Mouse (Mus musculus): Measurements from ENCODE around the gene Ccdc61. TPM values are rescaled to one million over a fixed set of nuclear protein-coding genes. Genes with fewer than 3 reads are reported as not detected.

Ccdc61 gene
- polyA plus RNA-seq, 1 experiment from 2014 or later = 28.0 TPM

DNA sequence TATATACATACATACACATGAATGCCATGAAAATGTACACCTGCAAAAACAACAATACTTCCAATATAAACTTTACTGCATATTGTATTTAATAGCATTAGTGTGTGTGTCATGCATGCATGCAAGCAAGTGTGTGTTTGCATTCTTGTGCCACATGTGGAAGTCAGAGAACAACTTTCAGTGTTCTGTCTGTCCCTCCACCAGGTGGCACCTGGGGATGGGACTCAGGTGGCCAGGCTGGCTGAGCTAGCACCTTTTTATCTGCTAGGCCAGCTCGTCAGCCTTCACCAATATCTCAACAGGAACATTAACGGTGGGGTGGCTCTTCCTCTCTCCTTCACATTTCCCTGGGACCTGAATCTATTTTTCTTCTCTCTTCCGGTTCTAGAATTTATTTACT is 7.7 kb downstream of the Ccdc61 start:
- Histone ChIP-seq H3K9me3 (no peaks in the 10 kb centered on the region), H3K27ac (no peak overlapping the region), H3K4me1 (no peaks in the 10 kb centered on the region), H3K4me3 (no peak overlapping the region), H3K4me2 (no peak overlapping the region), H3K9ac (no peak overlapping the region), H3K27me3 (no peaks in the 10 kb centered on the region), H3K36me3 (peaks cover 55% of the 10 kb centered on the region)
- no peak for ATAC-seq (ENCODE audit: insufficient number of reproducible peaks, low FRiP score, low TSS enrichment, low read depth)
- 76% methylated on average over 3 of the region's 3 CpGs for WGBS

- H3K4me3 ChIP-seq = no peak overlapping the region
- no peak overlapping the region for H3K4me2 ChIP-seq
- no peaks in the 10 kb centered on the region for H3K4me1 ChIP-seq
- H3K9me3 ChIP-seq = no peaks in the 10 kb centered on the region
- H3K9ac ChIP-seq = no peak overlapping the region
- no peak for ATAC-seq (ENCODE audit: insufficient number of reproducible peaks, low FRiP score, low TSS enrichment, low read depth)
- WGBS = 92% methylated on average over 2 of the region's 2 CpGs
- no peak overlapping the region for H3K27ac ChIP-seq
- H3K27me3 ChIP-seq = no peaks in the 10 kb centered on the region
- peaks cover 55% of the 10 kb centered on the region for H3K36me3 ChIP-seq
Observed at GRCm38 (mm10) chr7:18900513-18900912, 9.7 kb downstream of the Ccdc61 start.

DNA sequence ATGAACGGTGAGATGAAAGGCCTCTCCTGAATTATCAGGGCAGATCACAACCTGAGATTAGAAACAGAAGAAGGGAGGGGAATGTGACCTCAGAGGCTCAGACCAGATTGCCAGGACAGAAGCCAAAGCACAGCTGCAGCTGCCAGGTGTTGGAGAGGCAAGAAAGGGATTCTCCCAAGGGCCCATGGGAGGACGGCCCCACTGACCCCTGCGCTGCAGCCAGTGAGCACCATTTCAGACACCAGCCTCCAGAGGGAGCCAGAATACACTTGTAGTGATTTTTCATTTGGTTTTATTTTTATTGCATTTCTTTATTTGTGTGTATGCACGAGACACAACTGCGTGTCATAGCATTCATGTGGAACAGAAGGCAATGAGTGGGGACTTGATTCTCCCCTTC is 13.7 kb downstream of the Ccdc61 start:
- no peak overlapping the region for H3K27ac ChIP-seq
- WGBS = 35% methylated on average over 5 of the region's 5 CpGs
- no peaks in the 10 kb centered on the region for H3K9me3 ChIP-seq
- no peak overlapping the region for H3K4me3 ChIP-seq
- peaks cover 7% of the 10 kb centered on the region; the same call in 1 of the 2 replicates for H3K27me3 ChIP-seq
- H3K9ac ChIP-seq = no peak overlapping the region
- peaks cover 40% of the 10 kb centered on the region for H3K36me3 ChIP-seq
- H3K4me1 ChIP-seq = peaks cover 22% of the 10 kb centered on the region
- ATAC-seq (ENCODE audit: insufficient number of reproducible peaks, low FRiP score, low TSS enrichment, low read depth) = no peak
- no peak overlapping the region for H3K4me2 ChIP-seq

- Histone ChIP-seq H3K4me1 (peaks cover 22% of the 10 kb centered on the region), H3K9me3 (no peaks in the 10 kb centered on the region), H3K27me3 (peaks cover 7% of the 10 kb centered on the region; the same call in 1 of the 2 replicates), H3K9ac (peak overlapping the region; percentile 41), H3K36me3 (peaks cover 17% of the 10 kb centered on the region), H3K4me3 (peak overlapping the region; percentile 46), H3K4me2 (peak overlapping the region; percentile 95), H3K27ac (no peak overlapping the region)
- peak; percentile 45 for ATAC-seq (ENCODE audit: insufficient number of reproducible peaks, low FRiP score, low TSS enrichment, low read depth)
- WGBS = 2% methylated on average over 41 of the region's 41 CpGs
Observed at GRCm38 (mm10) chr7:18893651-18894430, 16.4 kb downstream of the Ccdc61 start.

- no peak overlapping the region for H3K9ac ChIP-seq
- H3K27ac ChIP-seq = no peak overlapping the region
- WGBS = 24% methylated on average over 27 of the region's 27 CpGs
Observed at GRCm38 (mm10) chr7:18893009-18893408, 17.2 kb downstream of the Ccdc61 start.

GRCm38 (mm10) chr7:18891872-18892599 is 18.2 kb downstream of the Ccdc61 start:
- peak overlapping the region; percentile 46 for H3K4me3 ChIP-seq
- no peak overlapping the region for H3K27ac ChIP-seq
- peak overlapping the region; percentile 29 for H3K9ac ChIP-seq
- H3K9me3 ChIP-seq = no peaks in the 10 kb centered on the region
- peaks cover 7% of the 10 kb centered on the region; the same call in 1 of the 2 replicates for H3K27me3 ChIP-seq
- peaks cover 22% of the 10 kb centered on the region for H3K4me1 ChIP-seq
- ATAC-seq (ENCODE audit: insufficient number of reproducible peaks, low FRiP score, low TSS enrichment, low read depth) = no peak
- WGBS = 19% methylated on average over 33 of the region's 33 CpGs
- H3K36me3 ChIP-seq = peaks cover 4% of the 10 kb centered on the region
- peak overlapping the region; percentile 73 for H3K4me2 ChIP-seq

More at GRCm38 (mm10) chr7:18893009-18893408, 17.2 kb downstream of the Ccdc61 start:
- 0 out of 2 replicates have a peak, but pooled peaks have one; percentile 32 for ATAC-seq (ENCODE audit: insufficient number of reproducible peaks, low FRiP score, low TSS enrichment, low read depth)
- no peaks in the 10 kb centered on the region for H3K9me3 ChIP-seq
- peaks cover 22% of the 10 kb centered on the region for H3K4me1 ChIP-seq
- peaks cover 7% of the 10 kb centered on the region; the same call in 1 of the 2 replicates for H3K27me3 ChIP-seq
- H3K4me3 ChIP-seq = peak overlapping the region; percentile 46
- peak overlapping the region; percentile 95 for H3K4me2 ChIP-seq
- H3K36me3 ChIP-seq = peaks cover 9% of the 10 kb centered on the region

- Histone ChIP-seq H3K9me3 (no peaks in the 10 kb centered on the region), H3K27me3 (peaks cover 7% of the 10 kb centered on the region; the same call in 1 of the 2 replicates), H3K27ac (no peak overlapping the region), H3K4me3 (no peak overlapping the region), H3K4me1 (peaks cover 22% of the 10 kb centered on the region), H3K36me3 (peaks cover 7% of the 10 kb centered on the region), H3K9ac (no peak overlapping the region), H3K4me2 (no peak overlapping the region)
- 89% methylated on average over 8 of the region's 8 CpGs for WGBS
- ATAC-seq (ENCODE audit: insufficient number of reproducible peaks, low FRiP score, low TSS enrichment, low read depth) = no peak
Observed at GRCm38 (mm10) chr7:18890848-18891247, 19.4 kb downstream of the Ccdc61 start.

DNA sequence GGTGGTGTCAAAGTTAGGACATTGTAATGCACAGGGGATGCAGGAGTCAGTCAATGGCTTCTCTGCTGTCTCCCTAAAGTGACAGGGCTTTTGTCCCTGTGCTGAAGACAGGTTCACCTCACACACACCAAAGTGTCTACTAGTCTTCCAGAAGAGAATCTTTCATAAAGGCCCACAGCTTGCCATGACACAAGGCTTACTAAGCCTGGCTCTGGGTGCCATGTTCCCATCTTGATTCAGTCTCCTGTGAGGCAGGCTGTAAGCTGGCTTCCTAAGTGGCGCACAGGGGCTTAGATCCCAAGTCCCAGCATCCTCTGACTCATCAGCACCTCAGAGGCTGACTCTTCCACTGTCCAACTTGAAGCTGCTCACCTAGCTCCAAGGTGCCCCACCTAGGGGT is 23.3 kb downstream of the Ccdc61 start:
- Histone ChIP-seq H3K27me3 (no peaks in the 10 kb centered on the region), H3K27ac (no peak overlapping the region), H3K4me3 (no peak overlapping the region), H3K4me2 (no peak overlapping the region), H3K4me1 (0 out of 2 replicates have a peak, but pooled peaks cover 8% of the 10 kb centered on the region), H3K9ac (no peak overlapping the region), H3K36me3 (peaks cover 7% of the 10 kb centered on the region), H3K9me3 (no peaks in the 10 kb centered on the region)
- ATAC-seq (ENCODE audit: insufficient number of reproducible peaks, low FRiP score, low TSS enrichment, low read depth) = no peak
- WGBS = 81% methylated on average over 1 of the region's 1 CpGs

DNA sequence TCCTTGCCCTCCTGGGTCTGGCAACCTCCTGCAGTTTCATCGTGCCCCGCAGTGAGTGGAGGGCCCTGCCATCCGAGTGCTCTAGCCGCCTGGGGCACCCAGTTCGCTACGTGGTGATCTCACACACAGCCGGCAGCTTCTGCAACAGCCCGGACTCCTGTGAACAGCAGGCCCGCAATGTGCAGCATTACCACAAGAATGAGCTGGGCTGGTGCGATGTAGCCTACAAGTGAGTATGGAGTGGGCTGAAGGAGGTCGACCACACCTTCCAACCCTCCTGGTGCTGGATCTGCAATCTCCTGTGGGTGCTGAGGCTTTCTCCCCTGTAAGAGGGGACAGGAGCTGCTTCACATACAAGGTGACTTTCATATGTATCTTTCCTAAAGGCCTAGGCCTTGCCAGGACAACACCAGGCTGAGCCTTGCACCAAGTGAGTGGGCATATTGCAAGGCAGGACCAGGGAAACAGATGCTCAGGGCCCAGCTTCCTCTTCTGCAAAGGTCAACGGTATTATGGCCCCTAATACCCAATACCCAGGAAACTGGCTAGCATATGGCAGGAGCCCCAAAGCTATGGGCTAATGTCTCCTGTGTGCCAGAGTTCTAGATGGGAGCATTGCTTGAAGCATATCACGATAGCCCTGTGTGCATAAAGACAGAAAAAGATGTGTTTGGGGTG is 25.3 kb downstream of the Ccdc61 start:
- Histone ChIP-seq H3K9ac (no peak overlapping the region), H3K27me3 (no peaks in the 10 kb centered on the region), H3K9me3 (no peaks in the 10 kb centered on the region), H3K4me1 (0 out of 2 replicates have a peak, but pooled peaks cover 8% of the 10 kb centered on the region), H3K4me3 (no peak overlapping the region), H3K27ac (no peak overlapping the region), H3K36me3 (peaks cover 7% of the 10 kb centered on the region; the same call in 1 of the 2 replicates), H3K4me2 (no peak overlapping the region)
- ATAC-seq (ENCODE audit: insufficient number of reproducible peaks, low FRiP score, low TSS enrichment, low read depth) = no peak
- 50% methylated on average over 13 of the region's 13 CpGs for WGBS

DNA sequence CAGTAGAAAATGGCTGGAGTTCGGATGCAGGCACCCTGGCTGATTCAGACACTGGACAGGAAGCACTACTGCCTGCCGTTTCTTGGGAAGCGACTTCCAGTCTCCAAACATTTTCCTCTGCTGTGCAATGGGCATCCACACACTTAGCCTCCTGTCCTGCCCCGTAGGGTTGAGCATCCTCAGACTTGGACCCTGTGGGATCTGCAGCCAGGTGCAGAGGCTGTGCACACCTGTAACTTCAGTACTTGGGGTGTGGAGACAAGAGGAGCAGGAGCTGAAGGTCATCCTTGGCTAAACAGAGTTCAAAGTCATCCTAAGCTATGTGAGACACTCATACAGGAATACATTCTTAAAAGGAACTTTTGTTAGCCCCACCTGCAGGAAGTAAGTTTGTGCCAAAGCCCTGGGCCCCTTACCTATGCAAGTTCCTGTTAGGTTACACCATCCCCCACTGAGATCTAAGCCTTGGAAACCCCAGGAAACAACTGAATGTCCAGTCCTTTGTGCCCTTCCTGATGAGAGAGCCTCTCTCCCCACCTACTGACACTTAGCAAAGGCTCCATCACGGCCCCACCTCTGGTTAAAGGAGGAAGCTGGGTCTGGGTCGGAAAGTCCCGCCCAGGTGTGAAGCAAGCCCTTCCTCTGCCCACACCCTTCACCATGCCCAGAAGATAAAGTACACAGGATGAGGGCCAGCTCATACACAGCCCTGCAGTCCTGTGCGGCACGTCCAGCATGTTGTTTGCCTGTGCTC is 26.0 kb downstream of the Ccdc61 start:
- 56% methylated on average over 9 of the region's 9 CpGs for WGBS
- peaks cover 7% of the 10 kb centered on the region; the same call in 1 of the 2 replicates for H3K36me3 ChIP-seq
- H3K9ac ChIP-seq = no peak overlapping the region
- H3K27ac ChIP-seq = no peak overlapping the region
- H3K4me3 ChIP-seq = no peak overlapping the region
- H3K27me3 ChIP-seq = no peaks in the 10 kb centered on the region
- no peaks in the 10 kb centered on the region for H3K9me3 ChIP-seq
- ATAC-seq (ENCODE audit: insufficient number of reproducible peaks, low FRiP score, low TSS enrichment, low read depth) = no peak
- H3K4me2 ChIP-seq = no peak overlapping the region
- 0 out of 2 replicates have a peak, but pooled peaks cover 8% of the 10 kb centered on the region for H3K4me1 ChIP-seq

DNA sequence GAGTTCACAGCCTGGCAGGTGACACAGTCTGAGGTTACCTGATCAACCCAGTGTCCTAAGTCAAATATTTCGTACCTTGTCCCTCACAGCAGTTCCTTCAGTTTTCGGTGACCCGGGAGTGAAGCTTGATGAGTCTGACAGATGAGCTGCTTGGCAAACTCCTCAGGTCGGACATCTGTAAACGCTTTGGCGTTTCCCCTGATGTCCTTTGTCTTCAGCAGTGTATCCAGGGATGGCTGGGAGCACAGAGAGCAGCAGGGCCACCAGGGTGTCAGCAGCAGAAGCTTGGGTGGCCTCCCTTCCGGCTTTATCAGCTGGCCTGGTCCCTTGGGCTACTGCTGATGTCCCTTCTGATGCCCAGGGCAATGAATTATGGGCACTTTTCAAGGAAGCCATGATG is 31.5 kb downstream of the Ccdc61 start:
- no peak for ATAC-seq (ENCODE audit: insufficient number of reproducible peaks, low FRiP score, low TSS enrichment, low read depth)
- Histone ChIP-seq H3K27me3 (no peaks in the 10 kb centered on the region), H3K4me3 (no peak overlapping the region), H3K4me2 (no peak overlapping the region), H3K27ac (no peak overlapping the region), H3K9ac (no peak overlapping the region), H3K36me3 (no peaks in the 10 kb centered on the region), H3K4me1 (no peaks in the 10 kb centered on the region), H3K9me3 (no peaks in the 10 kb centered on the region)
- WGBS = 67% methylated on average over 7 of the region's 7 CpGs
